Mouse (Mus musculus) layer of hippocampus, adult 8-10 months (tissue): Measurements from ENCODE around the gene Larp1b. TPM values are rescaled to one million over a fixed set of nuclear protein-coding genes. Genes with fewer than 3 reads are reported as not detected.

ENCODE experiments used
- DNase-seq, 2 experiments: peaks; one replicate each; pipeline ENCODE4 v3.0.0; 2022; ENCODE audit warnings: low spot score in 2 of 2
- total RNA-seq, 4 experiments: library from RNA; stranded (reverse); gene quantifications; 2 replicates each; pipeline ENCODE4 v1.2.4; 2022

Gene Larp1b
- total RNA-seq, 4 experiments from 2014 or later = 15.0 to 15.8 (median 15.6) TPM

DNA sequence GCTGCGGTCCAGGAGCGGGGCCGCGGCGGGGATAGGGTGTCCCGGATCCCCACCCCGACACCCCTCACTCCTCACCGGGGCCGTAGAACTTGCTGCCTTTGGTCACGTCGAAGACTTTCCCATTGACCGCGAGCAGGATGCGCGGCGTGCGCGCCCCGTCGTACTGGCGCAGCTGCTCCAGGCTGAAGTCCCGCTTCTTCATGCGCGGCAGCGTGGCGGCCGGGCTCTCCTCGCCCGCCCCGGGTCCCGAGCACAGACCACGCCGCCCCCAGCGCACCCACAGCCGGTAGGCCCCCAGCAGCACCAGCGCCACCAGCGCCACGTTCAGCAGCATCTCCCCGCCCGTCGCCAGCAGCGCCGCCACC is 132.9 kb downstream of the Larp1b start:
- DNase-seq = no peak

GRCm38 (mm10) chr3:41082885-41083789 is 133.5 kb downstream of the Larp1b start, which contains the start of gene Pgrmc2:
Pgrmc2 (minus strand) TSS chr3:41083046.
- peak; percentile 98 for DNase-seq

DNA sequence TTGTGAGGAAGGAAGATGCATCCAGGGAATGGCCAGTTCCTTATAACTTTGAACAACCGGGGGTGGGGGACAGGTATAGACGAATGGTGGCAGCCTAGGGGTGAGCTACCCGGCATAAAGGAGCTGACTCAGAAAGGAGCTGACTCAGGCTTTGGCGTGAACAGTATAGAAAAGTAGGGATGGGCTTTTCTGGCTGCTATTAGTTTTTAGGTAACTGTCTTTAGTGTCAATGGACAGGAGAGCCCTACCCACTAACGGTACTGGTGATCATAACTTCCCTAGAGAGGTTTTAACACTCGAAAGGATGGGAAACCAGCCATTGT is 134.1 kb downstream of the Larp1b start:
- DNase-seq = no peak

- no peak for DNase-seq
Observed at GRCm38 (mm10) chr3:41084421-41084820, 134.8 kb downstream of the Larp1b start.

DNA sequence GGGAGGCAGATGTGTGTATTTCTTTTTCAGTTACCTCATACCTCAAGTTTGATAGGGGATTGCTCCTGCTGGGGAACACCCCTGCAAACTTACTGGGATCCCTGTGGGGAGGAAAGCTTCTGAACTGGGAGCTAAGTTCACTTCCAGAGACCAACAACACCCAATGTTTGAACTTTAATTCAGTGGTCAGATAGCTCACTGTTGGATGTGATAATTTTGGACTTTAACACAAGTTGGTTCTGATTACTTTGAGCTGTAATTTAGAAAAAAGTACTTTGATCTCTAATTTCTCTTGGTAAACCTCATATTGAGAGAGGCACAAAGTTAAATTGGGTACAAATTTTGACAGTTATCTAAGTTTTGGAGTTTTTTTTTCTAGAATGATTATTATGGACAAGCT is 137.4 kb downstream of the Larp1b start:
- no peak for DNase-seq

Other genes starting within 250 kb of the Larp1b start
- gene Slc25a31, start 241.0 kb upstream of the Larp1b start, total RNA-seq = under 1 TPM in 2 of 4 experiments, not detected in 2; 0.25 to 0.34 TPM
- gene Hspa4l, start 205.3 kb upstream of the Larp1b start, total RNA-seq = 100 to 1,000 TPM; 145 to 181 (median 157) TPM
- 1 to 10 TPM; 2.8 to 4.1 (median 3.2) TPM for gene Plk4, start 149.8 kb upstream of the Larp1b start, total RNA-seq
- gene Mfsd8, start 102.9 kb upstream of the Larp1b start, total RNA-seq = 10 to 100 TPM; 15.1 to 24.8 (median 20.1) TPM
- gene Abhd18, start 102.9 kb upstream of the Larp1b start, total RNA-seq = 10 to 100 TPM; 12.1 to 13.3 (median 12.9) TPM
- under 1 TPM in 1 of 4 experiments, not detected in 3; 0.26 TPM for gene 1700034I23Rik, start 47.3 kb upstream of the Larp1b start, total RNA-seq
- gene Pgrmc2, start 133.2 kb downstream of the Larp1b start, total RNA-seq = 10 to 100 TPM; 53.6 to 63.9 (median 59.0) TPM